Mouse (Mus musculus): ENCODE data around the gene Bcl11a. TPM values are rescaled to one million over a fixed set of nuclear protein-coding genes. Genes with fewer than 3 reads are reported as not detected.

Bcl11a gene
- total and polyA plus RNA-seq, 2 experiments from 2014 or later = 32.3 to 73.5 TPM

DNA sequence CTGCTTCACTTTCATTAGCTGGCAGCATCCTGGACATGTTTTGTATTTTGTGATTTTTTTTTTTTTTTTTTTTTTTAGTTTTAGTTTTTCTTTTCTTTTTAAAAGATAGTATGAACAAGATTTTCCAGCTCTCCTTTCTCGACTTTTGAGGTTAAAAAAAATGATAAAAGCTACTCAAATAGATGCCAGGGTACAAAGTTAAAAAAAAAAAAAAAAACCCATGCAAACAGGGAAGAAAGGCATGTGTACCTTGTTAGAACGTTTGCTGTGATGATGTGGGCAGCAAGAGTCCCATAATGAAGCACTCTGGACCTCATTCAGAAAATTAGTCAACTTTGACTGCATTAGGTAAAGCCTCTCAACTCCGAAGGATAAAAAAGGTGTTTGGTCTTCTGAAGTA is 6.2 kb downstream of the Bcl11a start:
- ATAC-seq (no peak), DNase-seq (ENCODE audit: low spot score) (no peak)
- Histone ChIP-seq H3K9me3 (ENCODE audit: low read length) (no peaks in the 10 kb centered on the region), H3K4me3 (ENCODE audit: low read length) (peak overlapping the region; percentile 5; the same call in 1 of the 2 replicates), H3K9ac (replicated peaks; ENCODE audit: low read length) (no peak overlapping the region), H3K4me2 (ENCODE audit: low read depth, low read length) (peak overlapping the region; percentile 100), H3K27me3 (ENCODE audit: insufficient read depth, low read length) (no peaks in the 10 kb centered on the region), H3K36me3 (ENCODE audit: insufficient read depth, low read length) (no peaks in the 10 kb centered on the region), H3K4me1 (ENCODE audit: insufficient read depth, low read length) (0 out of 2 replicates have a peak, but pooled peaks cover 7% of the 10 kb centered on the region), H3K27ac (peak overlapping the region; percentile 75)
- 46% methylated on average over 3 of the region's 3 CpGs for WGBS
- no peak for TF ChIP-seq CTCF (IDR thresholded peaks at IDR 0.05; ENCODE audit: low read depth)

- no peak for TF ChIP-seq CTCF (IDR thresholded peaks at IDR 0.05; ENCODE audit: low read depth)
- no peak overlapping the region; the same call in 1 of the 2 replicates for H3K4me3 ChIP-seq (ENCODE audit: low read length)
- no peaks in the 10 kb centered on the region for H3K9me3 ChIP-seq (ENCODE audit: low read length)
- H3K4me1 ChIP-seq (ENCODE audit: insufficient read depth, low read length) = 0 out of 2 replicates have a peak, but pooled peaks cover 7% of the 10 kb centered on the region
- WGBS = 49% methylated on average over 4 of the region's 4 CpGs
- H3K27me3 ChIP-seq (ENCODE audit: insufficient read depth, low read length) = no peaks in the 10 kb centered on the region
- no peaks in the 10 kb centered on the region for H3K36me3 ChIP-seq (ENCODE audit: insufficient read depth, low read length)
- peak overlapping the region; percentile 64 for H3K27ac ChIP-seq
- no peak for DNase-seq (ENCODE audit: low spot score)
- no peak overlapping the region for H3K9ac ChIP-seq (replicated peaks; ENCODE audit: low read length)
- peak overlapping the region; percentile 40 for H3K4me2 ChIP-seq (ENCODE audit: low read depth, low read length)
- ATAC-seq = no peak
Observed at GRCm38 (mm10) chr11:24084590-24084989, 6.7 kb downstream of the Bcl11a start.

- Histone ChIP-seq H3K4me3 (ENCODE audit: low read length) (no peak overlapping the region), H3K9ac (replicated peaks; ENCODE audit: low read length) (peak overlapping the region; percentile 13; the same call in 1 of the 2 replicates), H3K27me3 (ENCODE audit: insufficient read depth, low read length) (no peaks in the 10 kb centered on the region), H3K4me1 (ENCODE audit: insufficient read depth, low read length) (0 out of 2 replicates have a peak, but pooled peaks cover 7% of the 10 kb centered on the region), H3K36me3 (ENCODE audit: insufficient read depth, low read length) (no peaks in the 10 kb centered on the region), H3K9me3 (ENCODE audit: low read length) (no peaks in the 10 kb centered on the region), H3K4me2 (ENCODE audit: low read depth, low read length) (peak overlapping the region; percentile 33), H3K27ac (peak overlapping the region; percentile 64)
- no peak for TF ChIP-seq CTCF (IDR thresholded peaks at IDR 0.05; ENCODE audit: low read depth)
- no peak for DNase-seq (ENCODE audit: low spot score)
- WGBS = 40% methylated on average over 6 of the region's 6 CpGs
- ATAC-seq = no peak
Observed at GRCm38 (mm10) chr11:24085986-24086385, 8.1 kb downstream of the Bcl11a start.

DNA sequence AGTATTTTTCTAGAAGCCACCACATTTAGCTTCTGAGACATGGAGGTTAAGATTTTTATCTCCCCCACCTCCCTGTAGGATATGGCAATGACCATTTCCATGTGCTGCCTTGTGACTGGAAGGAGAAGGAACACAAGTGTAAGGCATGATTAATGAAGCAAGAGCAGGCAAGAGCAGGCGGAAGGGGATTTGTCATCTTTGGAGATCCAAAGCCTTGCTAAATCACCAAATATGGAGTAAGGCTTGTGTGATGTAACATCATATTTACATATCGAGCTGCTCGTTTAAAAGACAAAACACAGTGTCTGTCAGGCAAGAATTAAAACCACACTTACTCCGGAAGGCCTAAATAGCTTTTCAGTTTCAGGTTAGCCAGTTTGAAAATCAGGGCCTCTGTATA is 9.2 kb downstream of the Bcl11a start:
- Histone ChIP-seq H3K4me2 (ENCODE audit: low read depth, low read length) (peak overlapping the region; percentile 18; the same call in 1 of the 2 replicates), H3K27ac (peak overlapping the region; percentile 64; the same call in 1 of the 2 replicates), H3K9ac (replicated peaks; ENCODE audit: low read length) (peak overlapping the region; percentile 13; the same call in 1 of the 2 replicates), H3K36me3 (ENCODE audit: insufficient read depth, low read length) (no peaks in the 10 kb centered on the region), H3K4me3 (ENCODE audit: low read length) (no peak overlapping the region), H3K9me3 (ENCODE audit: low read length) (no peaks in the 10 kb centered on the region), H3K4me1 (ENCODE audit: insufficient read depth, low read length) (0 out of 2 replicates have a peak, but pooled peaks cover 4% of the 10 kb centered on the region), H3K27me3 (ENCODE audit: insufficient read depth, low read length) (no peaks in the 10 kb centered on the region)
- ATAC-seq (no peak), DNase-seq (ENCODE audit: low spot score) (no peak)
- no peak for TF ChIP-seq CTCF (IDR thresholded peaks at IDR 0.05; ENCODE audit: low read depth)
- 55% methylated on average over 4 of the region's 4 CpGs for WGBS

DNA sequence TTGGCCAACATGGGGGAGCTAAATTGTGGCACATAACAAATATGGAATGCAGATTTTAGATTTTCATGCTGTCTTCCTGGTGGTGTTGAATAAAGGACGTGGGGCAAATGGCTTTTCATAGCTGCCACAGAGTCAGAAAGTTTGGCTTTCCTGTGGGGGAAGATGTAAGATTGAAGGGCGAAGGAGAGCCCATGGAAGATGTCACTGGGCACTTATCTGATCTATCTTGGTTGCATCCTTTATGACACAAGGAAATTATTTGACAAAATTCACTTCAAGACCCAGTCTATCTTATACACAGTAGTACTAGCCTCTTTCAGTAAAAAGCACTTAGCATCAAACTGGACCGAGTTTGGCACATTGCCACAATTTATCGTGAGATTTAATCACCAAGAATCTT is 12.6 kb downstream of the Bcl11a start:
- no peak for TF ChIP-seq CTCF (IDR thresholded peaks at IDR 0.05; ENCODE audit: low read depth)
- no peak overlapping the region; the same call in 1 of the 2 replicates for H3K4me2 ChIP-seq (ENCODE audit: low read depth, low read length)

DNA sequence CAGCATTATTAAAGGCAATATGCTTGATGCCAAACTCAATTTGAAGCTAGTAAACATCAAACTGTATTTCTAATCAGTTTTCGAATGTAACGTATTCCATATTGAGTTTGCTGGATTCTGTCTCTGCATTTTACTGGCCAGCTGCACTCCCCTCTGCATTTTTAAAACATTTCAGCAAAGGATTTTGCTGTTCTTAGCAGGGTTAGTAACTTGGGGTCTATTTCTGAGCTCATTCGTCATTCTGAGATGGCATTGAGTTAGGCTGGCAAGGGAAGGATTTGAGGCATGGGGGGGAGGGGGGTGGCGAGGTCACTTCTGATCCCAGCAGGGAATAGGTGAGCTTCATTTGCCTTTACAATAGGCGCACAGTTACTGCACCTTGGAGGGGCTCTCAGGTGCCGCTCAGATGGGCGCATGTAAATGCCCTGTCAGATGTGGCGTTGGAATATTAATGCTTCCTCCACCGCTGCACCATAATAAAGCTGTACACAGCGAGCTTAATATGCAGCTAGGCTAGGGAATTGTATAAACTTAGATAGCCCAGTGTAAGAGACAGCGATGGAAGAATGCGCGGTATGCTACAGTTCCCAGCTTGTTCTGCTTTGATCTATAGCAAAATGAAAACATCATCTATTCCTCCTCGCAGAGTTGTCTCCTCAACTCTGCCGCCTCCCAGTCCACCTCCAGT is 13.7 kb downstream of the Bcl11a start:
- peak overlapping the region; percentile 51 for H3K4me2 ChIP-seq (ENCODE audit: low read depth, low read length)
- H3K27ac ChIP-seq = peak overlapping the region; percentile 56
- no peaks in the 10 kb centered on the region for H3K27me3 ChIP-seq (ENCODE audit: insufficient read depth, low read length)
- peak overlapping the region; percentile 7; the same call in 1 of the 2 replicates for H3K4me3 ChIP-seq (ENCODE audit: low read length)
- H3K4me1 ChIP-seq (ENCODE audit: insufficient read depth, low read length) = no peaks in the 10 kb centered on the region
- DNase-seq (ENCODE audit: low spot score) = no peak
- ATAC-seq = peak; percentile 19; the same call in 1 of the 2 replicates
- no peak for TF ChIP-seq CTCF (IDR thresholded peaks at IDR 0.05; ENCODE audit: low read depth)
- H3K36me3 ChIP-seq (ENCODE audit: insufficient read depth, low read length) = no peaks in the 10 kb centered on the region
- 0 out of 2 replicates have a peak overlapping the region, but pooled peaks have one; percentile 24 for H3K9ac ChIP-seq (replicated peaks; ENCODE audit: low read length)
- 25% methylated on average over 15 of the region's 15 CpGs for WGBS
- H3K9me3 ChIP-seq (ENCODE audit: low read length) = no peaks in the 10 kb centered on the region

More for the DNA sequence above, 12.6 kb downstream of the Bcl11a start:
- no peaks in the 10 kb centered on the region for H3K27me3 ChIP-seq (ENCODE audit: insufficient read depth, low read length)
- no peak overlapping the region for H3K4me3 ChIP-seq (ENCODE audit: low read length)
- no peak overlapping the region for H3K9ac ChIP-seq (replicated peaks; ENCODE audit: low read length)
- H3K4me1 ChIP-seq (ENCODE audit: insufficient read depth, low read length) = no peaks in the 10 kb centered on the region
- DNase-seq (ENCODE audit: low spot score) (no peak), ATAC-seq (no peak)
- no peaks in the 10 kb centered on the region for H3K9me3 ChIP-seq (ENCODE audit: low read length)
- no peak overlapping the region for H3K27ac ChIP-seq
- H3K36me3 ChIP-seq (ENCODE audit: insufficient read depth, low read length) = no peaks in the 10 kb centered on the region
- WGBS = 58% methylated on average over 4 of the region's 4 CpGs

- ATAC-seq (no peak), DNase-seq (ENCODE audit: low spot score) (no peak)
- no peak for TF ChIP-seq CTCF (IDR thresholded peaks at IDR 0.05; ENCODE audit: low read depth)
- H3K36me3 ChIP-seq (ENCODE audit: insufficient read depth, low read length) = no peaks in the 10 kb centered on the region
- 71% methylated on average over 3 of the region's 3 CpGs for WGBS
- no peaks in the 10 kb centered on the region for H3K27me3 ChIP-seq (ENCODE audit: insufficient read depth, low read length)
- H3K4me2 ChIP-seq (ENCODE audit: low read depth, low read length) = no peak overlapping the region
- H3K9ac ChIP-seq (replicated peaks; ENCODE audit: low read length) = no peak overlapping the region
- peak overlapping the region; percentile 26; the same call in 1 of the 2 replicates for H3K27ac ChIP-seq
- no peaks in the 10 kb centered on the region for H3K9me3 ChIP-seq (ENCODE audit: low read length)
- no peak overlapping the region for H3K4me3 ChIP-seq (ENCODE audit: low read length)
- no peaks in the 10 kb centered on the region for H3K4me1 ChIP-seq (ENCODE audit: insufficient read depth, low read length)
Observed at GRCm38 (mm10) chr11:24092618-24093017, 14.8 kb downstream of the Bcl11a start.
